Mouse (Mus musculus) thymus, postnatal 14 days (tissue): Measurements from ENCODE around the gene Ptprr.
A peak's percentile ranks its signal among the peaks of the same experiment; 100 is the strongest.

Experiments used
- DNase-seq: peaks from one replicate; pipeline ENCODE4 v3.0.0; 2021

Ptprr gene

GRCm38 (mm10) chr10:116199035-116199434, 181.0 kb downstream of the Ptprr start:
- DNase-seq: no peak

GRCm38 (mm10) chr10:116201542-116201941, 183.5 kb downstream of the Ptprr start:
- DNase-seq: no peak

GRCm38 (mm10) chr10:116205580-116206358, 187.8 kb downstream of the Ptprr start:
- no peak for DNase-seq

- no peak for DNase-seq
Measured at GRCm38 (mm10) chr10:116206449-116206848, 188.4 kb downstream of the Ptprr start.

GRCm38 (mm10) chr10:116207987-116208726, 190.1 kb downstream of the Ptprr start:
- peak; percentile 23 for DNase-seq

GRCm38 (mm10) chr10:116208727-116209115, 190.7 kb downstream of the Ptprr start:
- DNase-seq: no peak

GRCm38 (mm10) chr10:116212127-116212526, 194.1 kb downstream of the Ptprr start:
- DNase-seq: no peak

GRCm38 (mm10) chr10:116220336-116221118, 202.5 kb downstream of the Ptprr start:
- DNase-seq: no peak

GRCm38 (mm10) chr10:116235299-116235698, 217.3 kb downstream of the Ptprr start:
- no peak for DNase-seq

GRCm38 (mm10) chr10:116242200-116242599, 224.2 kb downstream of the Ptprr start:
- DNase-seq: no peak

GRCm38 (mm10) chr10:116243373-116243772, 225.4 kb downstream of the Ptprr start:
- DNase-seq: no peak

GRCm38 (mm10) chr10:116245632-116246031, 227.6 kb downstream of the Ptprr start:
- DNase-seq: no peak

GRCm38 (mm10) chr10:116252668-116253067, 234.7 kb downstream of the Ptprr start:
- no peak for DNase-seq

- DNase-seq: no peak
Measured at GRCm38 (mm10) chr10:116253972-116254371, 236.0 kb downstream of the Ptprr start.

GRCm38 (mm10) chr10:116259298-116259697, 241.3 kb downstream of the Ptprr start:
- no peak for DNase-seq

GRCm38 (mm10) chr10:116260658-116261433, 242.8 kb downstream of the Ptprr start:
- DNase-seq: no peak

GRCm38 (mm10) chr10:116261559-116261958, 243.5 kb downstream of the Ptprr start:
- no peak for DNase-seq

GRCm38 (mm10) chr10:116264521-116264920, 246.5 kb downstream of the Ptprr start:
- DNase-seq: no peak

- no peak for DNase-seq
Measured at GRCm38 (mm10) chr10:116266561-116267433, 248.8 kb downstream of the Ptprr start.

GRCm38 (mm10) chr10:116267434-116267822, 249.4 kb downstream of the Ptprr start:
- DNase-seq: no peak

- DNase-seq: no peak
Measured at GRCm38 (mm10) chr10:116268343-116268742, 250.3 kb downstream of the Ptprr start.
